Mouse (Mus musculus): ENCODE results near the gene Msto1.
"Not testable (repeated sequence)": the region's sequence is repeated elsewhere in the genome, so short reads cannot be mapped to it uniquely, and the experiment has no call there.

The Msto1 gene

DNA sequence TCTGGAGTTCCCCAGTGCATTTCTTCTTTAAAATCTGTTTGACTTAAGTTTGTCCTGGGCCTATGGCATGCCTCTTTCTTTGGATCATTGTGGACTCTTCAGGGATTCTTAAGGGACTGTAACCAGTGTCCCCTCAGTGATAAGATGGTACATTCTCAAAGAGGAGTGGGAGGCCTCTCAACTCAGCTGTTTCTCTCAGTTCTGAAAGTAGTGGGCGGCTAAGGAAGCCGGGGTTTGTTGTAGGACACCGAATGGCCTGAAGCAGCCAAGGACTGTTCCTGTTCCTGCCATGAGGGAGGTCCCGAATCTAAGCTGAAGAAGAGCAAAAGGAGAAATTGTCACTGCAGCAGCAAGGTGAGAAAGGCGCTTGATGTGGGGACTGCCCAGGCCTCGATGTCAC lies 8.6 kb downstream of the Msto1 start:
- DNase-seq (ENCODE audit: extremely low read depth, low read depth, low spot score), result no peak

DNA sequence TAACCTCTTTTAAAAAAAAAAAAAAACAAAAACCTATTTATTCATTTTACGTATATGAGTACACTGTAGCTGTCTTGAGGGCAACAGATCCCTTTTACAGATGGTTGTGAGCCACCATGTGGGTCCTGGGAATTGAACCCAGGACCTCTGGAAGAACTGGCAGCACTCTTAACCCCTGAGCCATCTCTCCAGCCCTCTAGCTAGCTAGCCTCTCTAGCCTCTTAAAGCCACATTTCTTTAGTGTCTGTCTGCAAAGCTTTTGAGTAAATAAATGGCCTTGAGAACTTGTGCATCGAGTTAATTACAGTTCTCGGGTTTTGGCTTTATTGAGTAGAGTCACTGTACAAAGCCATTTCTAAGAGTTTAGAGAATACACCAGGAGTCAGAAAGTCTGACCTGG lies 9.0 kb downstream of the Msto1 start:
- DNase-seq (ENCODE audit: extremely low read depth, low read depth, low spot score), result no peak

- not testable (repeated sequence) for DNase-seq (ENCODE audit: extremely low read depth, low read depth, low spot score)
These were observed 20.8 kb downstream of the Msto1 start for GRCm38 (mm10) chr3:88893011-88893410.

DNA sequence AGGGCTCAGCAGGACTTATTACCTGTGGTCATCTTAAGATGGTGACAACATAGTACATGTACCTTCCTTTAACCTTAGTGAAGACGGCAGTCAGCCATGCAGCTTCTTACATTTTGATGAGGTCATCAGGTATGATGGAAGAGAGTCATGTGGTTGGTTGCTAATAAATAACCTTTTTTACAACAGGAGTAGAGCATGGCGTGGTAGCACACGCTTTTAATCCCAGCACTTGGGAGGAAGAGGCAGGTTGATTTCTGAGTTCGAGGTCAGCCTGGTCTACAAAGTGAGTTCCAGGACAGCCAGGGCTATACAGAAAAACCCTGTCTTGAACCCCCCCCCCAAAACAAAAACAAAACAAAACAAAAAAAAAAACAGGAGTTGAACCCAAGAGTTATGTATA lies 31.3 kb downstream of the Msto1 start:
- not testable (repeated sequence) for DNase-seq (ENCODE audit: extremely low read depth, low read depth, low spot score)

DNA sequence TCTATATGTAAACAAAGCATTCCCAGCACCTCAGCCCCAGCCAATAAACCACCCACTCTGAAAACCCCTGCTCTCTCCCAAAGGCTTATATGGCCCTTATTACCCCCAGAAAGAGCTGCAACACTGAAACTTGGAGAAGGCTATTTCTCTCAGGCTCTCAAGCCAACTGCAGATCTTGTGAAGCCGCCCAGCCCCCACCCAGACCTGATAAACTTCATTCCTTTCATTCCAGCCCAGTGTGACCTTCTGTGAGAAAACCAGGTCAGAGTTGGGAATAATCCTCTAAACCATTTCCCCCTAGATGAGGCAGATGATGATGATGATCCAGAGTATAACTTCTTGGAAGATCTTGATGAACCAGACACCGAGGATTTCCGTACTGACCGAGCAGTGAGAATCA lies 45.4 kb downstream of the Msto1 start:
- DNase-seq (ENCODE audit: extremely low read depth, low read depth, low spot score), result not testable (repeated sequence)

- not testable (repeated sequence) for DNase-seq (ENCODE audit: extremely low read depth, low read depth, low spot score)
These were observed 46.6 kb downstream of the Msto1 start for GRCm38 (mm10) chr3:88867177-88867576.

- not testable (repeated sequence) for DNase-seq (ENCODE audit: extremely low read depth, low read depth, low spot score)
These were observed 47.1 kb downstream of the Msto1 start for GRCm38 (mm10) chr3:88866735-88867134.

DNA sequence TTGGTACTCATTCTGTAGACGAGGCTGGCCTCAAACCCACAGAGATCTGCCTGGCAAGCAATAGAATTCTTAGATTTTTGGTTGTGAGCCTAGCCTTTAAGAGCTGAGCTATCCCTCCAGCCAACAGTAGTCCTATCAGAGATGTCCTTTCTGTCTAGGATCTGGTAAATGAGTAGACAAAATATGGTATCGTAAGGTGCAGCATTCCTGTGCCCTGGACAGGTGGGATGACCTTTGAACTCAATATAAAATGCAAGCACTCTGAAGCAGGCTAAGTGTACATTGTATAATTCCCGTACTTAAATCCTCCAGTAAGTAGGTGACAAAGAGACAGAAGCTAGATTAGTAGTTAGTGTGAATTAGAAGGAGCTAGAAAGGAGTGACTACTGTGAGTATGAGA lies 51.7 kb downstream of the Msto1 start:
- DNase-seq (ENCODE audit: extremely low read depth, low read depth, low spot score), result no peak

GRCm38 (mm10) chr3:88855837-88856236 lies 58.0 kb downstream of the Msto1 start:
- DNase-seq (ENCODE audit: extremely low read depth, low read depth, low spot score), result no peak
